Comparison of ENCODE assay signal across 9 mouse cellular contexts in genomic region chr15:85016951-85017664, GRCm38 (mm10). TPM values are rescaled to one million over a fixed set of nuclear protein-coding genes. Genes with fewer than 3 reads are reported as not detected.
DNase-seq lines count a peak whose midpoint lies in the region; ATAC-seq lines count a peak whose summit lies in the region.
"Had no signal": no experiment of that assay in that cellular context is flagged by ENCODE, and none has a peak within 500 bp of the region (broad histone marks: within the 10 kb centered on the region; RNA-seq: fewer than 3 reads in every experiment).

Upk3a (plus strand) TSS chr15:85017141.

- peak within 1 kb of the TSS; percentile 15; the same call in 1 of the 2 replicates for H3K4me2 ChIP-seq in forebrain, embryonic 11.5 days (ENCODE audit: low read depth, low read length, severe bottlenecking)
- peak within 1 kb of the TSS; percentile 27 for H3K4me2 ChIP-seq in kidney, embryonic 15.5 days

- H3K36me3 ChIP-seq in forebrain, embryonic 11.5 days (ENCODE audit: control insufficient read depth, insufficient read depth, low read length) = no peaks in the 10 kb centered on the region
- H3K36me3 ChIP-seq in kidney, embryonic 15.5 days = no peaks in the 10 kb centered on the region
- H3K36me3 ChIP-seq in midbrain, embryonic 10.5 days = no peaks in the 10 kb centered on the region

- H3K4me1 ChIP-seq in forebrain, embryonic 11.5 days (replicated peaks; ENCODE audit: control insufficient read depth, insufficient read depth, low read length) = 0 out of 2 replicates have a peak, but pooled peaks cover 2% of the 10 kb centered on the region
- H3K4me1 ChIP-seq in kidney, embryonic 15.5 days = peaks cover 16% of the 10 kb centered on the region
- H3K4me1 ChIP-seq in midbrain, embryonic 10.5 days = peaks cover 32% of the 10 kb centered on the region

- no peak within 1 kb of the TSS for H3K4me3 ChIP-seq in forebrain, embryonic 11.5 days (ENCODE audit: low read depth, low read length)
- H3K4me3 ChIP-seq in kidney, embryonic 15.5 days (replicated peaks) = no peak within 1 kb of the TSS
- peak within 1 kb of the TSS; percentile 34; the same call in 1 of the 2 replicates for H3K4me3 ChIP-seq in midbrain, embryonic 10.5 days
- H3K4me3 ChIP-seq: myocyte had no signal

- no peak for ATAC-seq in forebrain, embryonic 11.5 days (replicated peaks; ENCODE audit: low FRiP score)
- no peak; the same call in 1 of the 2 replicates for ATAC-seq in kidney, embryonic 15.5 days (replicated peaks; ENCODE audit: low FRiP score)

- H3K9ac ChIP-seq in forebrain, embryonic 11.5 days (ENCODE audit: low read length) = no peak within 1 kb of the TSS
- no peak within 1 kb of the TSS for H3K9ac ChIP-seq in kidney, embryonic 15.5 days

- H3K9me3 ChIP-seq in forebrain, embryonic 11.5 days (ENCODE audit: control insufficient read depth, low read length) = no peaks in the 10 kb centered on the region
- H3K9me3 ChIP-seq in kidney, embryonic 15.5 days (replicated peaks) = no peaks in the 10 kb centered on the region
- H3K9me3 ChIP-seq in midbrain, embryonic 10.5 days (replicated peaks) = no peaks in the 10 kb centered on the region

- DNase-seq in embryo, embryonic 10 days (ENCODE audit: low spot score) = peak; percentile 24
- no peak for DNase-seq in embryo, embryonic 10.5 days (ENCODE audit: low spot score)
- DNase-seq in forebrain, embryonic 11.5 days (ENCODE audit: low spot score) = no peak
- DNase-seq in midbrain, embryonic 10.5 days (ENCODE audit: low spot score) = peak; percentile 21
- DNase-seq in urinary bladder, postnatal 36 days (ENCODE audit: low spot score in 2 of 2) = peak; percentile 75 to 80
- no peak for DNase-seq in layer of hippocampus, adult 8-10 months (ENCODE audit: low spot score in 2 of 2)
- DNase-seq in layer of hippocampus, adult 9-11 months = no peak

- H3K27me3 ChIP-seq in forebrain, embryonic 11.5 days (ENCODE audit: control insufficient read depth, insufficient read depth, low read length) = peaks cover 2% of the 10 kb centered on the region; the same call in 1 of the 2 replicates
- H3K27me3 ChIP-seq in kidney, embryonic 15.5 days = peaks cover 25% of the 10 kb centered on the region
- peaks cover 44% of the 10 kb centered on the region for H3K27me3 ChIP-seq in midbrain, embryonic 10.5 days (ENCODE audit: low read depth, poor library complexity, severe bottlenecking)

- WGBS in forebrain, embryonic 11.5 days = 8% methylated on average over 21 of the region's 21 CpGs
- 8% methylated on average over 21 of the region's 21 CpGs for WGBS in kidney, embryonic 15.5 days
- WGBS in midbrain, embryonic 10.5 days = 11% methylated on average over 21 of the region's 21 CpGs

- no peak within 1 kb of the TSS for H3K27ac ChIP-seq in forebrain, embryonic 11.5 days (ENCODE audit: low read depth, low read length)
- H3K27ac ChIP-seq in kidney, embryonic 15.5 days = no peak within 1 kb of the TSS
- no peak within 1 kb of the TSS for H3K27ac ChIP-seq in midbrain, embryonic 10.5 days (replicated peaks)

RNA-seq across cellular contexts. Expression of gene Upk3a, which starts in this region (rescaled TPM):
- polyA plus RNA-seq in forebrain, embryonic 11.5 days (2014; fragmentation: Nextera tagmentation; extraction: Ambion mirVana) = not detected in 2 replicates
- polyA plus RNA-seq in kidney, embryonic 15.5 days (2015; fragmentation: Nextera tagmentation; extraction: Ambion mirVana) = 25.0 and 27.2 TPM in 2 replicates
- 0.16 TPM in 1 of 2 replicates, not detected in the other for polyA plus RNA-seq in midbrain, embryonic 10.5 days (2016; fragmentation: Nextera tagmentation; extraction: Ambion mirVana)
- under 1 TPM in 1 of 4 experiments, not detected in 3; 0.71 TPM for total RNA-seq in layer of hippocampus, adult 8-10 months (2022)
- polyA plus RNA-seq: myocyte had no signal

Comparison
In these comparisons a context has a peak if more than half of its experiments do, and no peak if none do; other contexts are left out.
1. RNA of gene Upk3a (polyA plus RNA-seq): 25.0 to 27.2 TPM in kidney, embryonic 15.5 days; 0.16 TPM in midbrain, embryonic 10.5 days and not detected in forebrain, embryonic 11.5 days; every median in the first group is over 10 times any median in the second.
2. DNase-seq: peak in embryo, embryonic 10 days (single experiment) and urinary bladder, postnatal 36 days (2 of 2); none in embryo, embryonic 10.5 days (single experiment), forebrain, embryonic 11.5 days (single experiment), layer of hippocampus, adult 8-10 months (0 of 2) and layer of hippocampus, adult 9-11 months (single experiment).
3. Peak in DNase-seq and H3K4me3 ChIP-seq in midbrain, embryonic 10.5 days; RNA of the gene not detected or under 1 TPM.